Mouse (Mus musculus): ENCODE results near the gene Echdc3. TPM values are rescaled to one million over a fixed set of nuclear protein-coding genes. Genes with fewer than 3 reads are reported as not detected.

Echdc3 gene
- polyA plus RNA-seq, 1 experiment, result 2.3 TPM

Other genes with a start within 250 kb of the Echdc3 start
- 7.9 and 8.1 TPM in 2 replicates for gene Proser2, start 82.8 kb downstream of the Echdc3 start, polyA plus RNA-seq (2012; rRNA removed)
- gene Usp6nl, start 109.6 kb upstream of the Echdc3 start, polyA plus RNA-seq (2012; rRNA removed), result 7.4 and 10.7 TPM in 2 replicates